Mouse (Mus musculus) heart, postnatal 0 days (tissue): Measurements from ENCODE around the gene Zcchc12.

Experiments
- CTCF ChIP-seq: IDR thresholded peaks from 2 replicates; pipeline ENCODE4 v1.5.1; 2016; ENCODE audit warnings: antibody characterized with exemption, control low read depth, low read depth
- EP300 ChIP-seq: IDR thresholded peaks from 2 replicates; pipeline ENCODE4 v1.6.1; 2016; ENCODE audit warnings: antibody characterized with exemption, low read depth

DNA sequence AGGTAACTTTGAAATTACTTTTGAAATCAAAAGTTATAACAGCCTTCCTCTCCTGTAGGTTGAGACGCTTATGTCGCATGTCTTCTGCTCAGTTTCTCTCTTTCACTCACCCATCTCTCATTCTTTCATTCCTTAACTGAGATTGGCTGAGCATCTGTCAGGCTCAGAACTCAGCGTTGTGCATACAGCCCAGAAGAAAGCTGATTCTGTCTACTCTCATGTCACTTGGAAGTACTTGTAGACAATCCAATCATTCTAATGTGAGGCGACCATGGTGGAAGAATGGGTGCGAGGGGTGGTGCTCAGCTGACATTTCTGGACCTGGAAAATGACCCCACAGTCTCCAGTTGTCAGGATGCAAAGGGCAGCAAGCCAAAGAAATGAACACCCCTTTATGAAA lies 9.7 kb upstream of the Zcchc12 start:
- no peak for TF ChIP-seq CTCF
- no peak for TF ChIP-seq EP300
